Mouse (Mus musculus): Measurements from ENCODE around the gene Apoa4. TPM values are rescaled to one million over a fixed set of nuclear protein-coding genes. Genes with fewer than 3 reads are reported as not detected.

Gene Apoa4
- polyA plus RNA-seq, 1 experiment from 2014 or later = not detected

Other genes starting within 250 kb of the Apoa4 start
- gene Pafah1b2, start 228.0 kb upstream of the Apoa4 start, polyA plus RNA-seq (2016; fragmentation: Nextera tagmentation; extraction: Ambion mirVana) = 118 and 125 TPM in 2 replicates
- gene Sik3, start 227.9 kb upstream of the Apoa4 start, polyA plus RNA-seq (2016; fragmentation: Nextera tagmentation; extraction: Ambion mirVana) = 6.8 and 7.1 TPM in 2 replicates
- 1,440 and 1,454 TPM in 2 replicates for gene Apoa1, start 12.1 kb upstream of the Apoa4 start, polyA plus RNA-seq (2016; fragmentation: Nextera tagmentation; extraction: Ambion mirVana)
- 2.1 and 2.4 TPM in 2 replicates for gene Apoc3, start 5.1 kb upstream of the Apoa4 start, polyA plus RNA-seq (2016; fragmentation: Nextera tagmentation; extraction: Ambion mirVana)
- 0.25 and 0.33 TPM in 2 replicates for gene Apoa5, start 27.9 kb downstream of the Apoa4 start, polyA plus RNA-seq (2016; fragmentation: Nextera tagmentation; extraction: Ambion mirVana)
- gene Zpr1, start 32.4 kb downstream of the Apoa4 start, polyA plus RNA-seq (2016; fragmentation: Nextera tagmentation; extraction: Ambion mirVana) = 55.4 and 56.0 TPM in 2 replicates
- 12.3 and 13.2 TPM in 2 replicates for gene Bud13, start 42.3 kb downstream of the Apoa4 start, polyA plus RNA-seq (2016; fragmentation: Nextera tagmentation; extraction: Ambion mirVana)
- gene 4931429L15Rik, start 79.3 kb downstream of the Apoa4 start, polyA plus RNA-seq (2016; fragmentation: Nextera tagmentation; extraction: Ambion mirVana) = not detected in 2 replicates

All from liver, embryonic 12.5 days (tissue).